Mouse (Mus musculus): ENCODE data around the gene Olfr93. TPM values are rescaled to one million over a fixed set of nuclear protein-coding genes. Genes with fewer than 3 reads are reported as not detected.
"Not testable (repeated sequence)": the region's sequence is repeated elsewhere in the genome, so short reads cannot be mapped to it uniquely, and the experiment has no call there.

Gene Olfr93
- not detected for total RNA-seq (2021)
- long read RNA-seq, experiment 1 = 0 reads
- long read RNA-seq, experiment 2 = 0 reads

DNA sequence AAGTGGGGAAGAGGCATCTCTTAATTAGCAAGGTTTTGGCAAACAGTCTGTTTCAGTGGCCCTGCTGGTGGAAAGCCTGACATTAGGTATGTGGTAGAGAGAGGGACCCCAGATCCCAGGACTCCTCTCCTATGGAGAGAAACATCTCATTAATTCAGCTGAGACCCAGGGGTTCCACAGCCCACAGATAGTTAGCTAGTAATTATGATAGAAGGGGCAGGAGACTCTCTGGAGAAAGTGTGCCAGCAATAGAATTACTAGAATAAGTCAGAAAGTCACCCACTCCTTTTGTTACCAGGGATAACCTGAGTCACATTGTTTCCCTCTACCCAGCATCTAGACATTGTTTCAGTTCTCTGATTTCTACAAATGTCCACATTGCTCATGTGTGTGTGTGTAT, at the start of gene Olfr93:
Olfr93 (minus strand) TSS at position 101 of the 400 bp plus-strand sequence.
- no peak for DNase-seq (ENCODE audit: low spot score in 2 of 2)

DNA sequence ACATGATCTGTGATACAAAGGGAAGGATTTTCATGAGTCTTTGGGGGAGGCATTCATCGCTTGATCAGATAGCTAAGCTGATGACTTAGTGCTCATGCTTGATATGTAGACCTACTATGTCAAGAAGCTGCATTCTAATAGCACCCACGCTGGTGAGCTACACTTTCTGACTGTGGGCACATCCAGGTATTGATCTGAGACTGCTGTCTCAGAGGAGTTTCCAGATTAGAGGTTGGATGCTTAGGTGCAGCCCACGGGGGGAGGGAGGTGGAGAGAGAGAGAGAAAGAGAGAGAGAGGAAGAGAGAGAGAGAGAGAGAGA, 42.6 kb upstream of the Olfr93 start:
- no peak for DNase-seq (ENCODE audit: low spot score in 2 of 2)

DNA sequence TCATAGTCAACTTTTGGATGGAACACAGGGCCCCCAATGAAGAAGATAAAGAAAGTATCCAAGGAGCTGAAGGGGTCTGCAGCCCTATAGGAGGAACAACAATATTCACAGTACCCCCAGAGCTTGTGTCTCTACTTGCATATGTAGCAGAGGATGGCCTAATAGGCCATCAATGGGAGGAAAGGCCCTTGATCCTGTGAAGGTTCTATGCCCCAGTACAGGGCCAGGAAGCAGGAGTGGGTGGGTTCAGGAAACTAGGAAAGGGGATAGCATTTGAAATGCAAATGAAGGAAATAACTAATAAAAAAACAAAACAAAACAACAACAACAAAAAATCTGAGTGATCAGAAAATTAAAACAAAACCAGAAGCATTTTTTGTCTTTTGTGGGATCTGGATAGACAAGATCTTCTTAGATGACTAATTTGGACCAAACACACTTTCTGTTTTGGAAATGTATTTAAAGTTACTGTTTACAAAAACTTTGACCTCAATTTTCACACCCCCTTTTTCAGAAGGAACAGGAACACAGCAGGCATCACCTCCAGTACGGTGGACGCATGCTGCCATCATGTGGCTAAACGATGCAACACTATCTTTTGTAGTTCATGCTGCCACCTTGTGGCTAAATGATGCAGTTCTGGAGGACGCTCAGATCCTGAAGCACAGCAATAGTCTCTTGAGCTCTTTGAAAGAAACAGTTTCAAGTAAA, 42.1 kb upstream of the Olfr93 start:
- DNase-seq (ENCODE audit: low spot score in 2 of 2) = peak; percentile 85 to 90

DNA sequence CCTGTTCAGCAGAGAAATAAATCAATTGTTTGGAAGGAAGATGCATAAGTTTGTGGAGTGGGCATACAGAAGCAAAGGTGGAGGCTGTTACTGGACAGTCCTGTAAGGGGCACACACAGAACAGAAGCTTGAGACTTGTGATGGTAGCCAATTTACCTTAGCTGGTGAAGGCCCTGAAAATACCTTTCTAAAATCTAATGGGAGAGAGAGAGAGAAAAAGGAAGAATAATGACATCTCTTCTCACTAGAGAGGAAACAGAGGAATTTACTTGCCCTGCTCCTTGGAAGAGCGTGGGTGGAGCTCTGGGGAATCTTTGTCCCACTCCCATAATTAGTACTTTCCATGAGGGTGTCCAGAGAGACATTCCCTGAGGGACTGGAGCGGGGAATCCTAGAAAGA, 39.6 kb upstream of the Olfr93 start, which contains the start of gene Olfr94:
Olfr94 (minus strand) TSS at position 101 of the 400 bp plus-strand sequence.
- no peak for DNase-seq (ENCODE audit: low spot score in 2 of 2)

DNA sequence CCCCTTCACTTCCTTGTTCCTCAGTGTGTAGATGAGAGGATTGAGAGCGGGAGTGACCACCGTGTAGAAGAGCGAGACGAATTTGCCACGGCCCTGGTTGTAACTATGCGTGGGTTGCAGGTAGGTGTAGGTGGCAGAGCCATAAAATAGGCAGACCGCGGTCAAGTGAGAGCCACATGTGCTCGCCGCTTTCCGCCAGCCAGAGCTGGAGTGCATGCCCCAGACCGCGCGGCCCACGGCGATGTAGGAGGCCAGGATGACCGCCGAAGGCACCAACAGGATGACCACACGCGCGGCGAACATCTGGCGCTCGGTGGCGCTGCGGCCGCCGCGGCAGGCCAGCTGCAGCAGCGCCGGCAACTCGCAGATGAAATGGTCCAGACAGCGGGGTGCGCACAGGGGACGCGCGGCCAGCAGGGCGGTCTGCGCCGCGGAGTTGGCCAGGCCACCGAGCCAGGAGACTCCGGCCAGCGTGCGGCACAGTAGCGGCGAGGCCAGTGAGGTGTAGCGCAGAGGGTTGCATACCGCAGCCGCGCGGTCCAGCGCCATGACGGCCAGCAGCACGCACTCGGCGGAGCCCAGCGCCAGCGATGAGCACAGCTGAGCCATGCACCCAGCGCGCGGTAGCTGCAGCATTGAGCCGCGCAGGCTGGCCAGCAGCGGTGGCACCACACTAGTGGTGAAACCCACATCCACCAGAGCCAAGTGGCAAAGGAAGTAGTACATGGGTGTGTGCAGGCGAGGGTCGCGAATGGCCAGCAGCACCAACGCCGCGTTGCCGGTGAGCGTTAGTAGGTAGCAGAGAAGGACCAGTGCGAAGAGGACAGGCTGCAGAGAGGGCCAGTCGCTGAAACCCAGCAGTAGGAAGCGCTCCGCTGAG, 35.8 kb upstream of the Olfr93 start:
- DNase-seq (ENCODE audit: low spot score in 2 of 2) = peak; percentile 39 to 59

DNA sequence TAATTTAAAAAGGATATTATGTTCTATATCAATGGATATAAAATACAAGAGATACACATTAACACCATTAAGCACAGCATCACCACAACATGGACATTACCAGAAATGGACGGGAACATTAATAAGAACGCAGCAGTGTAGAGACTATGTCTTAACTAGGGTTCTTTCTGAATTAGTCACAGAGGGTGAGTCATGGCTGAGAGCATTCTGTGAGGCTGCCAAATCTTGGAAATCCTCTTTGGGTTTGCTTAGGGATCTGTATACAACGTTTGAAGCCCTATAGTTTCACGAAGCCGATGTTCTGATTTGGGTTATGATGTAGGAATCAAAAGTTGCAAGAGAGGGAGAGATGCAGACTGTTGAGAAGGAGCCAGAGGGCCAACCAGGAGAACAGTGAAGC, 33.5 kb upstream of the Olfr93 start:
- DNase-seq (ENCODE audit: low spot score in 2 of 2) = peak in 1 of 2 experiments; percentile 22

DNA sequence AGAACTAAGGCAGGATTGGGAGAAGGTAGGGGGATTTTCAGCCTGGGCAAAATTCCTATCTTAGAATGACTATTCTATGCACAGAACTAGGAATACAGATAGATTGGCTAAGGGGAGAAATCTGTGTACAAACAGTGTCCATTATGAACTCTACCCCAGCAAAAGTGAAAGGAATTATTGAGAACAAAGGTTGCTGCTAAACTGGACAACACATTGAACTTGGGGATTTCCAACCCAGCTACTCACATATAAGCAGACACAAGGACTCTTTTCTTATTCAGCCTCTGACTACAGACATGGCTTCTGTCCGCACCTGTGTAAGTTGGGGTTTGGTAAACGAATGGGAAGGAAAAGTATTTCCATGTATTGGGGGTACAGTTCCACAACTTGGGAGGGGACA, 32.4 kb upstream of the Olfr93 start, which contains the start of gene Ubd:
Ubd (plus strand) TSS at position 237 of the 400 bp plus-strand sequence.
- no peak for DNase-seq (ENCODE audit: low spot score in 2 of 2)

DNA sequence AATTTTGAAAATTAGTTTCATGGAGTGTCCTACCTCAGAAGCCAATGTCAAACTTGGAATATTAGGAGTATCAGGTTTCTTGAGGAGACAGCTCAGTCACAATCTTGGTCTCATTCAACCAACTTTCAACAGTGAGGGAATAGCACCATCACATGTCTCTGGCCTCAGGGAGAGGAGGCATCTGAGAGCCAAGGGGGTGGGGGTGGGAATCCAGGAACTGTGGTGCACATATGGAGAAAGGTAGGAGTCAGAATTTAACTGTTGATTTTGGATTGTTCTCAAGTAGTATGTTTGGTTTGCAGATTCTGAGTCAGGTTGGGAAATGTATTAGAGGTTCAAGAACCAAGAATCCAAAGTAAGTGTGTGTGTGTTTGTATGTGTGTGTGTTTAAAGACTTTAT, 31.7 kb upstream of the Olfr93 start:
- DNase-seq (ENCODE audit: low spot score in 2 of 2) = no peak

DNA sequence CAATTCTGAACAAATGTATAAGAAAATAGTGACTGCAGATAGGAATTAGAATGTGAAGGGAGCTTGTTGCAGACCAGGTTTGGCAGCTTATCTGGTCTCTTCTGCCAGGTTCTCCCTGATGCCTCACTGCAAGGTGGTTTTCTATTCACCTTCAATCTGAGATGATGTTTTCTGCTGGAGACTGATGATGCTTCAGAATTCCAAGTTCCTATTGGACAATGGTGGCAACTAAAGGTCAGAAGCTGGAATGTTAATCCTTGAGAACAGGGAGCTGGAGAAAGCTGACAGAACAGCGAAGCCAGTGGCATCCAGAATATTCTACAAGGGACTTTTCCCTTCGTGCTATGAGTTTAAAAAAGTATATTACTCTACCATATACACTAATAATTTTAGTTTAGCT, 29.4 kb upstream of the Olfr93 start:
- peak in 1 of 2 experiments; percentile 14 for DNase-seq (ENCODE audit: low spot score in 2 of 2)

DNA sequence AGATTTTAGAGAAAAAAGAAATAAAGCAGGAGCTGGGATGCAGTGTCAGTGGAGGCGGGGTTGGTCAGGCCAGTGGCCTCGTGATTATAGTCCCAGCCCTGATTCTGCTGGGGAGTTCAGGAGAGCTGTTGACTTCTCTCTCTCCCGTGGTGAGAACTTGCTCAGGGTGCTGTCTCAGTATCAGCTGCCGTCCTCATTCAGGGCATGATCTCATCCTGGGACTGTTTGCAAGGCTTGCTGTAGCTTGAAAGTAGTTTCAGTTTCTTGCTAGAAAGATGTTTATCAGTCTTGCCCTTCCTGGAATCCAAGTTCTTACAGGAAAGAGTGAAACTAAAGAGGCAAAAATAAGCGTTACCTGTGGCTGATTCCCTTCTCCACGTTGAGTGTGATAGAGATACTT, 24.2 kb upstream of the Olfr93 start:
- DNase-seq (ENCODE audit: low spot score in 2 of 2) = no peak

DNA sequence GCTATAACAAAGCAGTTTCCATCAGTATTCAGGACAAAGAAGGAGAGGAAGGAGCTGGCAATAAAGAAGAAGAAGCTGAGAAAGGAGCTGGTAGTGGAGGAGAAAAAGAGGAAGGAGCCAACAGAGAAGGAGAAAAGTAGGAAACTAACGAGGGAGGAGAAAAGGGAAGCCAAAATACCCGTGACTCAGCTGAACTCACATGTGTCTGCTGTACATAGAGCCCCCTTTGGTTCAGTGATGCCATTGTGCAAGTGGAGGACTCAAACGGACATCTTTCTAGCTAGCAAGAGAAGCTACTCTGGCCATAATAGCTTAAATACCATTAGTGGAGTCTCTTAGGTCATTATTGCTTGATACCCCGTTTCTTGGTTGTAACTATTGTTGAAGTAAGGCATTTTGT, 29.9 kb downstream of the Olfr93 start:
- DNase-seq (ENCODE audit: low spot score in 2 of 2) = not testable (repeated sequence)

DNA sequence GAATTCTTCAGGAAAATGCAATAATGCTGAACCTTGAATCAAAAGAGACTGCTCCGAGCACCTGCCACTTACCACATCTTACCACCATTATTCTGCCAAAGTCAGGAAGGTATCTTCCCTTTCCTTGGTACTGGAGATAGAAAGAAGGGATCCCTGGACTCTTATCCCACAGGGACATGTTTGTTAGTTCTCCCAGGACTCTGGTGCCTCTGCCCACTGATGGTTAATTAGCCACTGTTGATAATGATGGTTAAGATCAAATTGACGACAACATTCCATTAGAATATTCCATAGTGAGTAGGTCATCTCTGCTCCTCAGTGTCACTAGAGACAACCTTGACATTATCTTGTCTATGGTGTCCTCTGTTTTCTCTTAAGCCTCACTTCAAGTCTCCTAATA, 41.3 kb downstream of the Olfr93 start, which contains the start of gene Olfr92:
Olfr92 (minus strand) TSS at position 101 of the 400 bp plus-strand sequence.
- DNase-seq (ENCODE audit: low spot score in 2 of 2) = no peak

DNA sequence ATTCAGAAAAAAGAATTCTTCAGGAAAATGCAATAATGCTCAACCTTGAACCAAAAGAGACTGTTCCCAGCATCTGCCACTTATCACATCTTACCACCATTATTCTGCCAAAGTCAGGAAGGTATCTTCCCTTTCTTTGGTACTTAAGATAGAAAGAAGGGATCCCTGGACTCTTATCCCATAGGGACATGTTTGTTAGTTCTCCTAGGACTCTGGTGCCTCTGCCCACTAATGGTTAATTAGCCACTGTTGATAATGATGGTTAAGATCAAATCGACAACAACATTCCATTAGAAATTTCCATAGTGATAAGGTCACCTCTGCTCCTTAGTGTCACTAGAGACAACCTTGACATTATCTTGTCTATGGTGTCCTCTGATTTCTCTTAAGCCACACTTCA, 63.1 kb downstream of the Olfr93 start, which contains the start of gene Olfr91:
Olfr91 (minus strand) TSS at position 101 of the 400 bp plus-strand sequence.
- DNase-seq (ENCODE audit: low spot score in 2 of 2) = no peak

DNA sequence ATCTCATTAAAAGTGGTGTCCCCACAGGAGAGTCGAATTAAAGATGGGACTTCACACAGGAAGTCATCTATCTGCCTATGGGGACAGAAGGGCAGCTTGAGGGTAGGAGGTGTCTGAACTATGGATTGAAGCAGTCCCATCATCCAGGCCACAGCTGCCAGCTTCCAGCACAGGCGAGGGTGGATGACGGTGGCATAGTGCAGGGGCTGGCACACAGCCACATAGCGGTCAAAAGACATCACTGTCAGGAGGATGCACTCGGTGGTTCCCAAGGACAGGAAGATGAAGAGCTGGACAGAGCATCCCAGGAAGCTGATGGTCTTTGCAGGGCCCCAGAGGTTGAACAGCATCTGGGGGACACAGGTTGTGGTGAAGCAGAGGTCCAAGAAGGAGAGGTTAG, 68.0 kb downstream of the Olfr93 start:
- DNase-seq (ENCODE audit: low spot score in 2 of 2) = no peak

DNA sequence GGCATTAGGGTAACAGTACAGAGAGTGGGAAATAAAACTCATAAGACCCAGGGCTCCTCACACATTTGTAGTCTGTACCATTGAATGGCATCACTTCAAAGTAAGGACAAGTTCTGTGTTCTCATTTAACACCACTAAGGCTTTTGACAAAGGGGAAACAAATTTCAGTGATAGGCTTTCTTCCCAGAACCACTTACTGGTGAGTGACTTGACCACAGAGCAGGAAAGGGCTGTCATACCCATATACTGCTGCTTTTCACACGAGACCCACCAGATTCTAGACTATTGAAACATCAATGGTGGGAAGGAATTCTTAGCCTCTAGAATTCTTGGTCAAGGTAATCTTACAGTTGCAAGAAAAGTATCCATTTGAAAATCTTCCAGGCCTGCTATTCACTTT, 69.1 kb downstream of the Olfr93 start:
- DNase-seq (ENCODE audit: low spot score in 2 of 2) = no peak

Other genes with a start within 250 kb of the Olfr93 start
- gene Rnf39, start 218.6 kb downstream of the Olfr93 start, total RNA-seq (2021) = 10 to 100 TPM in 1 of 2 experiments, 1 to 10 TPM in 1; 9.9 to 12.4 TPM
- 100 to 1,000 TPM; 136 to 142 TPM for gene Ppp1r11, start 209.8 kb downstream of the Olfr93 start, total RNA-seq (2021)
- 10 to 100 TPM; 32.1 to 34.6 TPM for gene Znrd1, start 202.9 kb downstream of the Olfr93 start, total RNA-seq (2021)
- gene Znrd1as, start 202.9 kb downstream of the Olfr93 start, total RNA-seq (2021) = 1 to 10 TPM; 5.5 to 6.6 TPM
- gene 2410137M14Rik, start 180.3 kb downstream of the Olfr93 start, total RNA-seq (2021) = under 1 TPM; 0.40 to 0.58 TPM
- gene H2-M5, start 172.0 kb downstream of the Olfr93 start, total RNA-seq (2021) = 1 to 10 TPM; 1.1 to 1.4 TPM
- 10 to 100 TPM; 12.2 to 12.3 TPM for gene Zfp57, start 160.3 kb downstream of the Olfr93 start, total RNA-seq (2021)
- gene Mog, start 138.1 kb downstream of the Olfr93 start, total RNA-seq (2021) = 10 to 100 TPM; 21.3 to 24.8 TPM
- gene Gabbr1, start 115.5 kb downstream of the Olfr93 start, total RNA-seq (2021) = 100 to 1,000 TPM; 685 to 702 TPM
- gene Olfr90, start 73.0 kb downstream of the Olfr93 start, total RNA-seq (2021) = not detected
- not detected for gene Olfr91, start 63.2 kb downstream of the Olfr93 start, total RNA-seq (2021)
- not detected for gene Olfr92, start 41.4 kb downstream of the Olfr93 start, total RNA-seq (2021)
- gene Ubd, start 32.4 kb upstream of the Olfr93 start, total RNA-seq (2021) = not detected
- gene Olfr94, start 39.5 kb upstream of the Olfr93 start, total RNA-seq (2021) = not detected
- not detected for gene Olfr95, start 51.6 kb upstream of the Olfr93 start, total RNA-seq (2021)
- gene Olfr96, start 58.7 kb upstream of the Olfr93 start, total RNA-seq (2021) = not detected
- not detected for gene Olfr97, start 75.8 kb upstream of the Olfr93 start, total RNA-seq (2021)
- not detected for gene Olfr98, start 102.3 kb upstream of the Olfr93 start, total RNA-seq (2021)
- gene H2-M3, start 108.7 kb upstream of the Olfr93 start, total RNA-seq (2021) = 1 to 10 TPM; 3.8 to 4.6 TPM
- not detected for gene Olfr99, start 122.0 kb upstream of the Olfr93 start, total RNA-seq (2021)
- gene Olfr101, start 142.8 kb upstream of the Olfr93 start, total RNA-seq (2021) = not detected
- not detected for gene Olfr102, start 155.6 kb upstream of the Olfr93 start, total RNA-seq (2021)
- gene Olfr103, start 178.2 kb upstream of the Olfr93 start, total RNA-seq (2021) = not detected
- not detected for gene Olfr104-ps, start 198.1 kb upstream of the Olfr93 start, total RNA-seq (2021)
- gene Olfr105-ps, start 217.5 kb upstream of the Olfr93 start, total RNA-seq (2021) = not detected
- not detected for gene Olfr106-ps, start 228.9 kb upstream of the Olfr93 start, total RNA-seq (2021)
- gene Olfr107, start 237.7 kb upstream of the Olfr93 start, total RNA-seq (2021) = not detected

All from left cerebral cortex, adult 18-20 months (tissue).